Mouse (Mus musculus): ENCODE data around the gene Tmem86a. TPM values are rescaled to one million over a fixed set of nuclear protein-coding genes. Genes with fewer than 3 reads are reported as not detected.

The Tmem86a gene
- polyA plus RNA-seq, 1 experiment from 2014 or later: 25.5 TPM

- 63% methylated on average over 4 of the region's 4 CpGs for WGBS
Measured at GRCm38 (mm10) chr7:47031371-47031770, 19.0 kb upstream of the Tmem86a start.

GRCm38 (mm10) chr7:47034785-47035384, 15.5 kb upstream of the Tmem86a start:
- Histone ChIP-seq H3K9me3 (no peaks in the 10 kb centered on the region), H3K27ac (no peak overlapping the region), H3K4me2 (no peak overlapping the region), H3K4me1 (no peaks in the 10 kb centered on the region), H3K27me3 (no peaks in the 10 kb centered on the region), H3K4me3 (no peak overlapping the region), H3K36me3 (no peaks in the 10 kb centered on the region), H3K9ac (no peak overlapping the region)
- 80% methylated on average over 4 of the region's 4 CpGs for WGBS
- no peak for ATAC-seq (ENCODE audit: insufficient number of reproducible peaks, low FRiP score, low TSS enrichment, low read depth)

More at GRCm38 (mm10) chr7:47031371-47031770, 19.0 kb upstream of the Tmem86a start:
- Histone ChIP-seq H3K9me3 (no peaks in the 10 kb centered on the region), H3K27me3 (no peaks in the 10 kb centered on the region), H3K9ac (no peak overlapping the region), H3K4me1 (no peaks in the 10 kb centered on the region), H3K27ac (no peak overlapping the region), H3K36me3 (no peaks in the 10 kb centered on the region), H3K4me2 (no peak overlapping the region), H3K4me3 (no peak overlapping the region)
- ATAC-seq (ENCODE audit: insufficient number of reproducible peaks, low FRiP score, low TSS enrichment, low read depth): no peak

GRCm38 (mm10) chr7:47035426-47035825, 15.0 kb upstream of the Tmem86a start:
- H3K36me3 ChIP-seq: no peaks in the 10 kb centered on the region
- no peaks in the 10 kb centered on the region for H3K4me1 ChIP-seq
- H3K9ac ChIP-seq: no peak overlapping the region
- ATAC-seq (ENCODE audit: insufficient number of reproducible peaks, low FRiP score, low TSS enrichment, low read depth): no peak
- no peaks in the 10 kb centered on the region for H3K27me3 ChIP-seq
- no peak overlapping the region for H3K4me2 ChIP-seq
- H3K4me3 ChIP-seq: no peak overlapping the region
- 71% methylated on average over 8 of the region's 8 CpGs for WGBS
- H3K9me3 ChIP-seq: no peaks in the 10 kb centered on the region
- no peak overlapping the region for H3K27ac ChIP-seq

GRCm38 (mm10) chr7:47041706-47042105, 8.7 kb upstream of the Tmem86a start:
- no peak for ATAC-seq (ENCODE audit: insufficient number of reproducible peaks, low FRiP score, low TSS enrichment, low read depth)
- 82% methylated on average over 3 of the region's 3 CpGs for WGBS

GRCm38 (mm10) chr7:47042121-47042520, 8.3 kb upstream of the Tmem86a start:
- no peak overlapping the region for H3K4me2 ChIP-seq
- no peak overlapping the region for H3K9ac ChIP-seq
- no peaks in the 10 kb centered on the region for H3K36me3 ChIP-seq
- H3K27ac ChIP-seq: no peak overlapping the region
- H3K9me3 ChIP-seq: no peaks in the 10 kb centered on the region
- whole genome bisulfite sequencing: 73% methylated on average over 4 of the region's 4 CpGs
- H3K4me3 ChIP-seq: no peak overlapping the region
- ATAC-seq (ENCODE audit: insufficient number of reproducible peaks, low FRiP score, low TSS enrichment, low read depth): no peak
- H3K4me1 ChIP-seq: no peaks in the 10 kb centered on the region
- H3K27me3 ChIP-seq: no peaks in the 10 kb centered on the region

More at GRCm38 (mm10) chr7:47041706-47042105, 8.7 kb upstream of the Tmem86a start:
- no peaks in the 10 kb centered on the region for H3K27me3 ChIP-seq
- H3K36me3 ChIP-seq: no peaks in the 10 kb centered on the region
- H3K27ac ChIP-seq: no peak overlapping the region
- no peaks in the 10 kb centered on the region for H3K9me3 ChIP-seq
- no peak overlapping the region for H3K9ac ChIP-seq
- H3K4me1 ChIP-seq: no peaks in the 10 kb centered on the region
- H3K4me3 ChIP-seq: no peak overlapping the region
- H3K4me2 ChIP-seq: no peak overlapping the region

- no peaks in the 10 kb centered on the region for H3K4me1 ChIP-seq
- no peak for ATAC-seq (ENCODE audit: insufficient number of reproducible peaks, low FRiP score, low TSS enrichment, low read depth)
- no peak overlapping the region for H3K27ac ChIP-seq
- no peak overlapping the region for H3K4me2 ChIP-seq
- no peak overlapping the region for H3K9ac ChIP-seq
- no peaks in the 10 kb centered on the region for H3K36me3 ChIP-seq
- no peak overlapping the region for H3K4me3 ChIP-seq
- no peaks in the 10 kb centered on the region for H3K27me3 ChIP-seq
- WGBS: 43% methylated on average over 6 of the region's 6 CpGs
- H3K9me3 ChIP-seq: no peaks in the 10 kb centered on the region
Measured at GRCm38 (mm10) chr7:47042823-47043490, 7.4 kb upstream of the Tmem86a start.

GRCm38 (mm10) chr7:47050766-47051165, 365 bp downstream of the Tmem86a start:
- H3K36me3 ChIP-seq: peaks cover 9% of the 10 kb centered on the region
- H3K27me3 ChIP-seq: no peaks in the 10 kb centered on the region
- peak; percentile 26; the same call in 1 of the 2 replicates for ATAC-seq (ENCODE audit: insufficient number of reproducible peaks, low FRiP score, low TSS enrichment, low read depth)
- peak overlapping the region; percentile 89 for H3K27ac ChIP-seq
- H3K9ac ChIP-seq: peak overlapping the region; percentile 71
- H3K4me3 ChIP-seq: peak overlapping the region; percentile 92
- peak overlapping the region; percentile 88 for H3K4me2 ChIP-seq
- under 1% methylated on average over 34 of the region's 34 CpGs for WGBS
- no peaks in the 10 kb centered on the region for H3K9me3 ChIP-seq
- peaks cover 23% of the 10 kb centered on the region for H3K4me1 ChIP-seq

GRCm38 (mm10) chr7:47051404-47052151, 1.2 kb downstream of the Tmem86a start:
- 9% methylated on average over 2 of the region's 2 CpGs for WGBS

GRCm38 (mm10) chr7:47052276-47052675, 1.9 kb downstream of the Tmem86a start:
- H3K27ac ChIP-seq: peak overlapping the region; percentile 89
- H3K36me3 ChIP-seq: peaks cover 9% of the 10 kb centered on the region
- no peak overlapping the region for H3K9ac ChIP-seq
- H3K4me1 ChIP-seq: peaks cover 23% of the 10 kb centered on the region
- H3K4me3 ChIP-seq: peak overlapping the region; percentile 92
- WGBS: 18% methylated on average over 3 of the region's 3 CpGs
- H3K4me2 ChIP-seq: peak overlapping the region; percentile 88
- H3K9me3 ChIP-seq: no peaks in the 10 kb centered on the region
- ATAC-seq (ENCODE audit: insufficient number of reproducible peaks, low FRiP score, low TSS enrichment, low read depth): no peak
- no peaks in the 10 kb centered on the region for H3K27me3 ChIP-seq

More at GRCm38 (mm10) chr7:47051404-47052151, 1.2 kb downstream of the Tmem86a start:
- Histone ChIP-seq H3K9me3 (no peaks in the 10 kb centered on the region), H3K4me1 (peaks cover 23% of the 10 kb centered on the region), H3K27me3 (no peaks in the 10 kb centered on the region), H3K4me2 (peak overlapping the region; percentile 88), H3K27ac (peak overlapping the region; percentile 89), H3K4me3 (peak overlapping the region; percentile 92), H3K36me3 (peaks cover 9% of the 10 kb centered on the region), H3K9ac (0 out of 2 replicates have a peak overlapping the region, but pooled peaks have one; percentile 10)
- no peak for ATAC-seq (ENCODE audit: insufficient number of reproducible peaks, low FRiP score, low TSS enrichment, low read depth)

GRCm38 (mm10) chr7:47053287-47053686, 2.9 kb downstream of the Tmem86a start:
- Histone ChIP-seq H3K36me3 (peaks cover 9% of the 10 kb centered on the region), H3K4me2 (no peak overlapping the region), H3K4me3 (no peak overlapping the region), H3K9me3 (no peaks in the 10 kb centered on the region), H3K27me3 (no peaks in the 10 kb centered on the region), H3K4me1 (peaks cover 23% of the 10 kb centered on the region), H3K9ac (no peak overlapping the region), H3K27ac (0 out of 2 replicates have a peak overlapping the region, but pooled peaks have one; percentile 89)
- no peak for ATAC-seq (ENCODE audit: insufficient number of reproducible peaks, low FRiP score, low TSS enrichment, low read depth)
- WGBS: 89% methylated on average over 15 of the region's 15 CpGs

GRCm38 (mm10) chr7:47054666-47055065, 4.3 kb downstream of the Tmem86a start:
- no peak overlapping the region for H3K27ac ChIP-seq
- no peak for ATAC-seq (ENCODE audit: insufficient number of reproducible peaks, low FRiP score, low TSS enrichment, low read depth)
- H3K4me1 ChIP-seq: peaks cover 23% of the 10 kb centered on the region
- no peak overlapping the region for H3K9ac ChIP-seq
- no peak overlapping the region for H3K4me2 ChIP-seq
- no peak overlapping the region for H3K4me3 ChIP-seq
- WGBS: 88% methylated on average over 2 of the region's 2 CpGs
- no peaks in the 10 kb centered on the region for H3K9me3 ChIP-seq
- no peaks in the 10 kb centered on the region for H3K27me3 ChIP-seq
- peaks cover 9% of the 10 kb centered on the region for H3K36me3 ChIP-seq

GRCm38 (mm10) chr7:47055744-47056143, 5.3 kb downstream of the Tmem86a start:
- ATAC-seq (ENCODE audit: insufficient number of reproducible peaks, low FRiP score, low TSS enrichment, low read depth): no peak
- no peak overlapping the region for H3K9ac ChIP-seq

More at GRCm38 (mm10) chr7:47055744-47056143, 5.3 kb downstream of the Tmem86a start:
- no peak overlapping the region for H3K4me3 ChIP-seq
- peaks cover 21% of the 10 kb centered on the region for H3K4me1 ChIP-seq
- WGBS: 78% methylated on average over 9 of the region's 9 CpGs
- H3K27ac ChIP-seq: no peak overlapping the region
- no peaks in the 10 kb centered on the region for H3K9me3 ChIP-seq
- H3K27me3 ChIP-seq: no peaks in the 10 kb centered on the region
- H3K36me3 ChIP-seq: peaks cover 9% of the 10 kb centered on the region
- no peak overlapping the region for H3K4me2 ChIP-seq

Measured in limb, embryonic 15.5 days (tissue).